Mouse (Mus musculus) hindbrain, embryonic 13.5 days (tissue): ENCODE measurements at regions not wholly inside any gene's neighbourhood (a gene's known extent, or its start where the extent isn't known, plus 50 kb on each side); places are given as distances from the start of the nearest gene placed in this dataset.

Experiments
- ATAC-seq: fragments of 200-750 bp; cut with Nextera tagmentation; 2 replicates; pipeline ENCODE4 v1.8.0; 2017; ENCODE audit warnings: moderate TSS enrichment; ENCODE audit not compliant: low FRiP score
- H3K27ac ChIP-seq: fragments of 300-500 bp; sonication (generic); 2 replicates; pipeline ENCODE4 v1.5.1; 2015; ENCODE audit warnings: inconsistent platforms, mild to moderate bottlenecking, moderate library complexity
- H3K27me3 ChIP-seq: fragments of 300-500 bp; sonication (generic); 2 replicates; pipeline ENCODE4 v1.6.1; 2015; ENCODE audit warnings: mild to moderate bottlenecking, inconsistent platforms
- H3K36me3 ChIP-seq: fragments of 300-500 bp; sonication (generic); 2 replicates; pipeline ENCODE4 v1.6.1; 2015; ENCODE audit warnings: mild to moderate bottlenecking, inconsistent platforms
- H3K4me1 ChIP-seq: fragments of 300-500 bp; sonication (generic); replicated peaks from 2 replicates; pipeline ENCODE4 v1.6.1; 2015; ENCODE audit warnings: inconsistent platforms
- H3K4me2 ChIP-seq: fragments of 300-500 bp; sonication (generic); 2 replicates; pipeline ENCODE4 v1.6.1; 2015; ENCODE audit warnings: inconsistent platforms, mild to moderate bottlenecking, moderate library complexity
- H3K4me3 ChIP-seq: fragments of 300-500 bp; sonication (generic); 2 replicates; pipeline ENCODE4 v1.5.1; 2015; ENCODE audit warnings: mild to moderate bottlenecking, inconsistent platforms
- H3K9ac ChIP-seq: fragments of 300-500 bp; sonication (generic); 2 replicates; pipeline ENCODE4 v1.6.1; 2015; ENCODE audit warnings: mild to moderate bottlenecking, inconsistent platforms
- H3K9me3 ChIP-seq: fragments of 300-500 bp; sonication (generic); 2 replicates; pipeline ENCODE4 v1.6.1; 2016; ENCODE audit warnings: inconsistent platforms
- WGBS: fragments of 180-500 bp; shearing (Covaris S2); methylation state at CpG from one replicate; pipeline ENCODE4 v1.1.7; 2015; 5-methylcytosine and 5-hydroxymethylcytosine counted together

DNA sequence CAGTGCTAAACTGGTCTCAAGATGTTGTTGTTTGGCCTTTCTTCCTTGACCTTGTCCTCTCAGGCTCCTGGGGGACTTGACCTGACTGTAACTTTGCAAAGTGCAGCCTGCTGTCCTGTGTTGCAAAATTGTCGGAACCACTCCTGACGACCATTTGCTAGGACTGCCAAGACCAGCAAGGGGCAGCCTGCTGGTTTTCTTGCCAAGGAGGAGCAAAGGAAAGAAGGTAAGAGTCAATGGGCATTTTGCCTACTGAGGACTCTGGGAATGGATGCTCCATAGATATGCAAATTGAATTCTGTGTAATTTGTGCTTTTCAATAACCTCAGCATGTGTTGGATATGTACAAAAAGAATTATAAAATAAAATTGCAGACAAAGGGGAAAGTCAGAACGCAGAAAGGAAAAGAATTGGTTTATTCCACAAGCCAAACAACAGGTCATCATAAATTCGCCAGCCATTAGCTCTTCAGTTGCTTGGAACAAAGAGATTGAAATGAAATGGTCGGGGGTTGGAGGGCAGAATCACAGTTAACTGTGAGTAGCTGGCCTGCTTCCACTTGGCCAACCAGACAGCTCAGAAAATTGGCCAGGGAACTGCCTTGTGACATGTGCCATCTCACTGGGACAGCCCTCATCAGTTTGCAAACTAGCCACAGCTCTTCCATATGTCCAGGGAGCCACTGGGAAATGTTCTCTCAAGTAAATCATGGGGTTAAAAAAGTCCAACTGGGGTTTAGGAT, 256.5 kb upstream of the Gm10192 start:
- no peak overlapping the region for H3K4me2 ChIP-seq
- 51% methylated on average over 5 of the region's 5 CpGs for WGBS
- H3K27me3 ChIP-seq, result no peaks in the 10 kb centered on the region
- no peaks in the 10 kb centered on the region for H3K9me3 ChIP-seq
- H3K4me1 ChIP-seq, result no peaks in the 10 kb centered on the region
- no peak overlapping the region for H3K4me3 ChIP-seq
- ATAC-seq, result peak; percentile 68
- H3K27ac ChIP-seq, result no peak overlapping the region
- H3K9ac ChIP-seq, result no peak overlapping the region
- no peaks in the 10 kb centered on the region for H3K36me3 ChIP-seq

DNA sequence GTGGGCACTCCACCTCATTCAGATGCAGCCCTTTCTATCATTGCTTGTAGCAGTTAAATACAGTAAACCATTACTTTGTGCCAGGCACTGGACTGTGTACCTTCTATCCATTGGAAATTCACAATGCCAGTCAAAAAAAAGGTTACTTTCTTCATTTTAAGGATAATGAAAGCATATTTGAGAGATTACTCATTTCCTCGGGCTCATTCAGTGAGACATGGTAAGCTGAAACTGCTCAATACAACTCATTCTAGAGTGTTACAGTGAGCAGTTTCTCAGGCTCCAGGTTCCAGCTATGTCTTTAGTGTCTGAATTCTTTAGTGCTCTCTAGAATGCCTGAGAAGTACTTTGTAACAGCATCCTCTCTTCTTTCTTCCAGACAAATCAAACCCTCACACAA, 249.7 kb upstream of the Gm10192 start:
- Histone ChIP-seq H3K27me3 (no peaks in the 10 kb centered on the region), H3K4me2 (no peak overlapping the region), H3K9ac (no peak overlapping the region), H3K9me3 (no peaks in the 10 kb centered on the region), H3K27ac (no peak overlapping the region), H3K36me3 (no peaks in the 10 kb centered on the region), H3K4me1 (no peaks in the 10 kb centered on the region), H3K4me3 (no peak overlapping the region)
- 86% methylated on average over 1 of the region's 1 CpGs for WGBS
- no peak for ATAC-seq

DNA sequence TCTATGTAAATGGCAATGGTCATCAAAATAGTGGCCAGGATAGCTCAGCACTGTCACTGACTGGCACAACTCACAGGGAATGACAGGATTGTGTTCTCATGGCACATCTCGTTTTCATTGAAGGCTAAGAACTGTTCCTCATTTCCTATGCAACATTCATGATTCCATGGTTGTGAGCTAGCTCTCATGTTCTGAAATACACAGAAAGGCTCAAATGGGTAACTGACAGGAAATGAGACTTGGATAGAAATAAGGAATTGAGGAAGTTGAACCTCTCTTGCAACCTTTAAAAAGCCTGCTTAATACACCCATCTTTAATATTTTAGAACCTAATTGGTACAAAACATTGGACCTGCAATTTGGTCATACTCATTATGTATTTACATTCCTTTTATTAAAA, 249.1 kb upstream of the Gm10192 start:
- Histone ChIP-seq H3K9ac (no peak overlapping the region), H3K9me3 (no peaks in the 10 kb centered on the region), H3K27ac (no peak overlapping the region), H3K27me3 (no peaks in the 10 kb centered on the region), H3K4me3 (no peak overlapping the region), H3K36me3 (no peaks in the 10 kb centered on the region), H3K4me2 (no peak overlapping the region), H3K4me1 (no peaks in the 10 kb centered on the region)
- ATAC-seq, result no peak
- WGBS, result 96% methylated on average over 1 of the region's 1 CpGs

- H3K27ac ChIP-seq, result no peak overlapping the region
- H3K4me3 ChIP-seq, result no peak overlapping the region
- no peaks in the 10 kb centered on the region for H3K9me3 ChIP-seq
- H3K36me3 ChIP-seq, result no peaks in the 10 kb centered on the region
- no peak for ATAC-seq
- H3K9ac ChIP-seq, result no peak overlapping the region
- no peak overlapping the region for H3K4me2 ChIP-seq
- no peaks in the 10 kb centered on the region for H3K4me1 ChIP-seq
- no peaks in the 10 kb centered on the region for H3K27me3 ChIP-seq
- WGBS, result 47% methylated on average over 2 of the region's 2 CpGs
These were observed 248.3 kb upstream of the Gm10192 start for GRCm38 (mm10) chr4:97431239-97431638.

- Histone ChIP-seq H3K4me1 (0 out of 2 replicates have a peak, but pooled peaks cover 4% of the 10 kb centered on the region), H3K9me3 (no peaks in the 10 kb centered on the region), H3K27ac (no peak overlapping the region), H3K4me3 (no peak overlapping the region), H3K27me3 (no peaks in the 10 kb centered on the region), H3K4me2 (no peak overlapping the region), H3K9ac (no peak overlapping the region), H3K36me3 (no peaks in the 10 kb centered on the region)
- 100% methylated on average over 1 of the region's 1 CpGs for WGBS
- ATAC-seq, result no peak
These were observed 236.9 kb upstream of the Gm10192 start for GRCm38 (mm10) chr4:97419845-97420244.

DNA sequence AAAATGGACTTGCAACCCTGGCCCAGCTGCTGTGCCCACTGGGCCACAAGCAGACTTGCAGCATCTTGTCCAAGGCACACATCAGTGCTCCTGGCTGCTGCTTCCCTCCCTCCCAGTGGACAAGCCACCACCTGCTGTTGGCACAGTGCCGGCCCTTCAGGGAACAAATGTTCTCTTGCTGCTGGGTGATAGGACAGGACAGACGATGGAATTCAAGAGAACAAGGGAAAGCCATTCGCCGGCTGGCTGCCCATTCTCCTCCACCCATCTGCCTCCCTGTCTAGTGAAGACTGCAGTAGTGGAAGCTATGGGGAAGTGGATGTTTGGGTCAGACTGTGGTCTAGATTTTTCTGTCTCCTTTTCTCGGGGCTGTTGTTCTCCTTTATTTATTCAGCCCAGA, 235.7 kb upstream of the Gm10192 start:
- WGBS, result 8% methylated on average over 5 of the region's 5 CpGs

GRCm38 (mm10) chr4:97417943-97418342, 235.0 kb upstream of the Gm10192 start:
- no peak overlapping the region for H3K27ac ChIP-seq
- 0 out of 2 replicates have a peak, but pooled peaks cover 4% of the 10 kb centered on the region for H3K4me1 ChIP-seq
- no peak for ATAC-seq
- no peak overlapping the region for H3K4me3 ChIP-seq
- no peaks in the 10 kb centered on the region for H3K27me3 ChIP-seq
- no peak overlapping the region for H3K9ac ChIP-seq
- no peak overlapping the region for H3K4me2 ChIP-seq
- no peaks in the 10 kb centered on the region for H3K9me3 ChIP-seq
- no peaks in the 10 kb centered on the region for H3K36me3 ChIP-seq

More for the DNA sequence above, 235.7 kb upstream of the Gm10192 start:
- Histone ChIP-seq H3K4me1 (0 out of 2 replicates have a peak, but pooled peaks cover 4% of the 10 kb centered on the region), H3K4me3 (no peak overlapping the region), H3K27me3 (no peaks in the 10 kb centered on the region), H3K36me3 (no peaks in the 10 kb centered on the region), H3K27ac (no peak overlapping the region), H3K9ac (no peak overlapping the region), H3K9me3 (no peaks in the 10 kb centered on the region), H3K4me2 (no peak overlapping the region)
- peak; percentile 92 for ATAC-seq

DNA sequence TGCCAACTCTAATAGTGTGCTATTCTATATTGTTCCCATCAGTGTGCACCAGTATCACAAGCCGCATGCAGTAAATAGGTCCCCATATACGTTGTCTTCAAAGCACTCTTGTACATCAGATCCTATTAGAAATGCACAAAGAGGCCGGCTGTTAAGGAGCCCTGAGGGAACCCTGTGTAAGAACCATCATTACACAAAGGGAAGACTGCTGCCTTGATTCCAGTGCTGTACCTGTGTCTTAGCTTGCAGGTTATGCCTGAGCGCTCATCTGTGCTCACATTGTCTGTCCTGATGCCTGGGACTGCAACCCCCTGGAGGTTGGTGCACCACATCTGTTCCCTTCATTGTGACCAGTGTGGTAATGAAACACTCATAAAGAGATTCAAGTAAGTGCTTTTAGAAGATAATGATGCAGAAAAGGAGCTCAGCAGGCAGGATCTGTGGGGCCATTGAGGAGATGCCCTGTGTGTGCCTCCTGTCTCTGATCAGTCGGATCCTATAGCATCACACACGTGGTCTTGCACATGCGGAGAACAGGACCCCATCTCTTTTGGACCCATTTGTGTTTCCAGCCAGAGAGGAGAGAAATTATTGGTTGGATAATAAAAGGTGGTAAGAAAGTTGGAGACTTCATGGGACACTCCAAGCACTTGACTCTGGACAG, 225.8 kb upstream of the Gm10192 start:
- H3K9me3 ChIP-seq, result no peaks in the 10 kb centered on the region
- no peaks in the 10 kb centered on the region for H3K36me3 ChIP-seq
- WGBS, result 36% methylated on average over 7 of the region's 7 CpGs
- H3K9ac ChIP-seq, result no peak overlapping the region
- peak; percentile 85 for ATAC-seq
- H3K27me3 ChIP-seq, result no peaks in the 10 kb centered on the region
- H3K4me2 ChIP-seq, result no peak overlapping the region
- no peak overlapping the region for H3K4me3 ChIP-seq
- peaks cover 6% of the 10 kb centered on the region; the same call in 1 of the 2 replicates for H3K4me1 ChIP-seq
- 0 out of 2 replicates have a peak overlapping the region, but pooled peaks have one; percentile 52 for H3K27ac ChIP-seq

- WGBS, result 89% methylated on average over 3 of the region's 3 CpGs
- no peak for ATAC-seq
- H3K4me1 ChIP-seq, result no peaks in the 10 kb centered on the region
These were observed 211.8 kb upstream of the Gm10192 start for GRCm38 (mm10) chr4:97394697-97395280.

DNA sequence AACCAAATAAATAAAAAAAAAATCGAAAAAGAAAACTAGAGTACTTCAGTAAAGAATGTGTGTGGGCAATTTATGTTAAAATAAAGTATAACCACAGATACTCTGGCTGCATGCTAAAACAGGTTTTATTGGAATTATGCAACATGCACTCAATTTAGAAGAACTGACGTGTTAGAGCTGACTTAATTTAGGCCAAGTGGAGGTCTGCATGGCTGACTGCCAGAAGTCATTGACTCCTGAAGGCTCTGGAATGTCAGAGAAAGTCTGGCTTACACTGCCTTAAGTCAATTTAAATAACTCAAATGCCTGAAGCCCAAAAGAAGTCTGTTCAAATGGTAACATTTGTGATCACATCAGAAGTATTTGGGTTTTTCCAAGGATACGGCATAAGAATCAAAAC, 198.1 kb upstream of the Gm10192 start:
- no peak for ATAC-seq
- no peaks in the 10 kb centered on the region for H3K36me3 ChIP-seq
- no peak overlapping the region for H3K4me2 ChIP-seq
- peaks cover 8% of the 10 kb centered on the region for H3K4me1 ChIP-seq
- no peak overlapping the region for H3K27ac ChIP-seq
- H3K4me3 ChIP-seq, result no peak overlapping the region
- no peak overlapping the region for H3K9ac ChIP-seq
- no peaks in the 10 kb centered on the region for H3K27me3 ChIP-seq
- WGBS, result 66% methylated on average over 3 of the region's 3 CpGs
- H3K9me3 ChIP-seq, result no peaks in the 10 kb centered on the region

More at GRCm38 (mm10) chr4:97394697-97395280, 211.8 kb upstream of the Gm10192 start:
- no peaks in the 10 kb centered on the region for H3K27me3 ChIP-seq
- H3K36me3 ChIP-seq, result no peaks in the 10 kb centered on the region
- no peak overlapping the region for H3K27ac ChIP-seq
- no peak overlapping the region for H3K4me2 ChIP-seq
- H3K9ac ChIP-seq, result no peak overlapping the region
- no peaks in the 10 kb centered on the region for H3K9me3 ChIP-seq
- H3K4me3 ChIP-seq, result no peak overlapping the region

- peak; percentile 52; the same call in 1 of the 2 replicates for ATAC-seq
- no peaks in the 10 kb centered on the region for H3K9me3 ChIP-seq
- 20% methylated on average over 8 of the region's 8 CpGs for whole genome bisulfite sequencing
- H3K4me1 ChIP-seq, result peaks cover 8% of the 10 kb centered on the region
- H3K4me3 ChIP-seq, result no peak overlapping the region
- H3K27me3 ChIP-seq, result no peaks in the 10 kb centered on the region
- H3K36me3 ChIP-seq, result no peaks in the 10 kb centered on the region
- no peak overlapping the region for H3K27ac ChIP-seq
- H3K9ac ChIP-seq, result no peak overlapping the region
- no peak overlapping the region for H3K4me2 ChIP-seq
These were observed 194.9 kb upstream of the Gm10192 start for GRCm38 (mm10) chr4:97377593-97378542.

DNA sequence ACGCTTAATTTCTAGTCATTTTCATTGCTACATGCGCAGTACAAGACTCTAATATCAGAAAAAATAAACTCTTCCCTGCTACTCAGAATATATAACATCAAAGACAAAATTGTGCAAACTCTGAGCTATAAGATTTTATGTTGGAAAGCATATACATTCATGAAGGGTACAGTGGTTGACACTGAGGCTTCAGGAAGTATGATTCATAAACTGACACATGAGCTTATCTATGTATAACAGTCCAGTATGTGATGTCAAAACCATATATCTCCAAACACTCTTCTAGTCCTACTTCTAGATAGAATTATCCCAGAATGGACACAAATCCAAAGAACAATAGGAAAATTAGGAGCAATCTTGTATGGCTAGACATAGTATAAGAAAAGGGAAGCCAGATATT, 177.5 kb upstream of the Gm10192 start:
- Histone ChIP-seq H3K4me2 (no peak overlapping the region), H3K27ac (no peak overlapping the region), H3K4me3 (no peak overlapping the region), H3K4me1 (0 out of 2 replicates have a peak, but pooled peaks cover 2% of the 10 kb centered on the region), H3K36me3 (no peaks in the 10 kb centered on the region), H3K27me3 (no peaks in the 10 kb centered on the region), H3K9me3 (no peaks in the 10 kb centered on the region), H3K9ac (no peak overlapping the region)
- 91% methylated on average over 2 of the region's 2 CpGs for WGBS
- no peak for ATAC-seq
